Mouse (Mus musculus): ENCODE data around the gene Kat2b.
A peak's percentile ranks its signal among the peaks of the same experiment; 100 is the strongest.
"Not testable (repeated sequence)": the region's sequence is repeated elsewhere in the genome, so short reads cannot be mapped to it uniquely, and the experiment has no call there.

The Kat2b gene

GRCm38 (mm10) chr17:53566161-53566918, at the start of gene Kat2b:
Kat2b (plus strand) TSS chr17:53566861.
- DNase-seq (ENCODE audit: low read depth) = peak; percentile 61

DNA sequence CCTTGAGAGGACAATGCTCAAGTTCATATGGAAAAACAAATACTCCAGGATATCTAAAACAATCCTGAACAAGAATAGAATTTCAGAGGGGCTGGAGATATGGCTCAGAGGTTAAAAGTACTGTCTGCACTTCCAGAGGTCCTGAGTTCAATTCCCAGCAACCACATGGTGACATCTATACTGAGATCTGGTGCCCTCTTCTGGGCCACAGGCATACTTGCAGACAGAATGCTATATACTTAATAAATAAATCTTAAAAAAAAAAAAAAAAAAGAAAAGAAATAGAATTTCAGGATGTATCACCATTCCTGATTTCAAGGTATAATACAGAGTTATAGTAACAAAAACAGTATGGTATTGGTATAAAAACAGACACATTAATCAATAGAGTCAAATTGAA, 47.3 kb upstream of the Kat2b start:
- DNase-seq (ENCODE audit: low read depth) = no peak

GRCm38 (mm10) chr17:53520509-53520908, 46.2 kb upstream of the Kat2b start:
- DNase-seq (ENCODE audit: low read depth) = no peak

DNA sequence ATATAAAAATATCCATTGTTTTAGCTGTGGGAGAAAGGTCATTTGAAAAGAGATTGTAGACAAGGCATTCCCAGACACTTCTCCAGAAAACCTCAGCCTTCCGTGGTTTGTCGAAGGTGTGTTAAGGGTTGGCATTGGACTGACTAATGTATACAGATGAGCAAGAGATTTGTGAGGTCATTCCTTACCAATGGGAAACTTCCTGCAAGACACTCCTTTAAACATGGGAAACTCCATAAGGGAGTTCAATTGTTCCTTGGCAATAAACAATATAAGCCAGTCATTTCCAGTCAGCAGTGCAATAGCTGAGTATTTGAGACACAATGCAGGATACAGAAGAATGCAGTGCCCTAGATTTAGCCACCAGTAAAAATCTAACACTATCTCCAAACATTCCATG, 38.6 kb upstream of the Kat2b start:
- no peak for DNase-seq (ENCODE audit: low read depth)

DNA sequence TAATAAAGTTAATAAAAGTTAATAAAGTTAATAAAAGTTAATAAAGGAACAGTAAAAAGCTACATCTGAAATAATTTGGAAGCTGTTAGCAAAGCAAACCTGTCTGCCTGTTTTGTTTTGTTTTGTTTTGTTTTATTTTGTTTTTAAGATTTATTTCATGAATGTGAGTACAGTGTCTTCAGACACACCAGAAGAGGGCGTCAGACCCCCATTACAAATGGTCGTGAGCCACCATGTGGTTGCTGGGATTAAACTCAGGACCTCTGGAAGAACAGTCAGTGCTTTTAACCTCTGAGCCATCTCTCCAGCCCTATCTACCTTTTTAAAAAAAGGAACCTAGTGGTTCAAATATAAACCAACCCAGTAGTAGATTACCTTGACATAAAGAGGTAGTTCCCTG, 35.5 kb upstream of the Kat2b start:
- DNase-seq (ENCODE audit: low read depth) = peak; percentile 28

- peak; percentile 59 for DNase-seq (ENCODE audit: low read depth)
These were observed 34.2 kb upstream of the Kat2b start for GRCm38 (mm10) chr17:53532425-53532824.

GRCm38 (mm10) chr17:53539351-53539750, 27.3 kb upstream of the Kat2b start, which contains the start of gene Pp2d1:
Pp2d1 (minus strand) TSS chr17:53539451.
- not testable (repeated sequence) for DNase-seq (ENCODE audit: low read depth)

DNA sequence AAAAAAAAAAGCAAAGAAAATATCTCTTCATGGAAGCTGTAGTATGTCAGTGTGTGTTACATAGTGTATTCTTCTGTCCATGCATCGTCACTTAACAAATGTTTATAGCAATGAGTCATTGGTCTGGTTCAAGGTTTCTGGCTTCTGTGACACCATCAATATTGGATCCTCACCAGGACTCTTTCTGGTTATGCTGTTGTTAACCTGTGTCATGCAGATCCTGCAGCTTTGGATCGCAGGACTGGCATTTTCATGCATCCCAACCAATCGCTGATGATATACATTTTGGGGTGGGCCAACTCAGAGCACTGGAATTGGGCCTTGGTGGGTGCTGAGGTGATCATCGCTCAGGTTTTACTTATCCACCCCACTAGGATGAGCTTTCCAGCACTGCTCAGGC, 24.1 kb upstream of the Kat2b start:
- DNase-seq (ENCODE audit: low read depth) = no peak

- peak; percentile 67 for DNase-seq (ENCODE audit: low read depth)
These were observed 22.9 kb upstream of the Kat2b start for GRCm38 (mm10) chr17:53543591-53544324.

GRCm38 (mm10) chr17:53551306-53552299, 15.1 kb upstream of the Kat2b start:
- no peak for DNase-seq (ENCODE audit: low read depth)

DNA sequence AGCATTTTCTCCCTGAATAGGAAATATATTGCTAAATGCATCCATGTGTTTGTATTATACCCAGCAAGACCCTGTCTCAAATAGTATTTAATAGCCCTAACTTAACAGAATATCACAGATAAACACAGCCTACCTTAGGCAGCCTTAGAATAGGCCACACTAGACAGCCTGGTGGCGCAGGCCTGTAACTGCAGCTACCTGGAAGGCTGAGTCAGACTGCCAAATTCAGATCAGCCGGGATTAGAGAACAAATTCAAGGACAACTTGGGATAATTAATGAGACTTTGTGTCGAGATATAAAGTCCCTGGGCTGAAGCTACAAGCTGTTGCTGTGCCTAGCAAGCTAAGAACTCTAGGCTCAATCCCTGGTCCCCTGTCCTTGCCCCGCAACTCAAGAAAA, 12.6 kb upstream of the Kat2b start:
- no peak for DNase-seq (ENCODE audit: low read depth)

DNA sequence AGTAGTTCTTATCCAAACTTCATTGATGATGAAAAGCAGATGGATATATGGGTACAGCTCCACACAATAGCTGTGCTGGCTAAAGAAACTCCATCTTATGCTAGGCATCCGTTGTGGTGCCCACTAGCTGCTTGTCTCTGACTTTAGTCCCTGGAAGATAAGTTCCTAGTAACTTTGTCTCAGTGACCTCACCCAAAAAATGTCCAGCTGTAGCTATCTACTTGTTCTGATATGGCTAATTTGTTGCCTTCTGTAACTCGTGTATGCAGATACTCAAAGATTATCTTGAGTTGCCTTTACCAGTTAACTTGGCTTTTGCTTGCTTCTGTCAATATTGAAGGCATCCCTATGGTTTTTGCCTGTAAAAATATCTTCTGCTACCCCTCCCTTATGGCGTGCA, 11.8 kb upstream of the Kat2b start:
- DNase-seq (ENCODE audit: low read depth) = no peak

- DNase-seq (ENCODE audit: low read depth) = no peak
These were observed 9.2 kb upstream of the Kat2b start for GRCm38 (mm10) chr17:53557443-53557842.

DNA sequence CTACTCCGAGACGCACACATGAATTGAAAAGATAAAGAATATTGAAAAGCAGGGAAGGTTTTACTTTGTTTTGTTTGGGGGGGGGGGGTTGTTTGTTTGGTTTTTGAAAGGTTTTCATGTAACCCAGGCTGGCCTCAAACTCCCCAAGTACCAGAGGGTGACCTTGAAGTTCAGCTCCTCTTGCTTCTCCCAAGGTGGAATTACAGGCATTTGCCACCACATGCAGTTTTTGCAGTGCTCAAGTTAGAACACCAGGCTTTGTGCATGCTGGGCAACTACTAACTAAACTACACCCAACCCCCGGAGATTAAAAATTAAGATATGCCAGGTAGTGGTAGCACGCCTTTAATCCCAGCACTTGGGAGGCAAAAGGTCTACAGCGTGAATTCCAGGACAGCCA, 7.0 kb upstream of the Kat2b start:
- no peak for DNase-seq (ENCODE audit: low read depth)

- DNase-seq (ENCODE audit: low read depth) = no peak
These were observed 5.1 kb upstream of the Kat2b start for GRCm38 (mm10) chr17:53561458-53562029.

DNA sequence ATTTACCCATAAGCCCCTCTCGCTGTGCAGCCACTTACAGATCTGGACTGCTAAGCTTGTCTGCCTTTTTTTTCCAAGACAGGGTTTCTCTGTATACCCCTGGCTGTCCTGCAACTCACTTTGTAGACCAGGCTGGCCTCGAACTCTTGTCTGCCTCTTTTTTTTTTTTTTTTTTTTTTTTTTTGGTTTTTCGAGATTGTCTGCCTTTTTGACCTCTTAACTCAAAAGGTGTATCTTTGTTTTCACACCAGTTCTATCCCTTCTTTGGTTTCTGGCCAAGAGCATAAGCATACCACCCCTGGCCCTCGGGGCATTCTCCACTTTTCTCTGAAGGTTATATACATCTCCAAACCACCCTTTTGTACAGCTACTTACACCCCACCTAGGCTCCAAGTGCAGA, 1.8 kb upstream of the Kat2b start:
- no peak for DNase-seq (ENCODE audit: low read depth)

GRCm38 (mm10) chr17:53566919-53567345, 271 bp downstream of the Kat2b start:
- DNase-seq (ENCODE audit: low read depth) = peak; percentile 84

GRCm38 (mm10) chr17:53567346-53568101, 863 bp downstream of the Kat2b start:
- peak; percentile 74 for DNase-seq (ENCODE audit: low read depth)

DNA sequence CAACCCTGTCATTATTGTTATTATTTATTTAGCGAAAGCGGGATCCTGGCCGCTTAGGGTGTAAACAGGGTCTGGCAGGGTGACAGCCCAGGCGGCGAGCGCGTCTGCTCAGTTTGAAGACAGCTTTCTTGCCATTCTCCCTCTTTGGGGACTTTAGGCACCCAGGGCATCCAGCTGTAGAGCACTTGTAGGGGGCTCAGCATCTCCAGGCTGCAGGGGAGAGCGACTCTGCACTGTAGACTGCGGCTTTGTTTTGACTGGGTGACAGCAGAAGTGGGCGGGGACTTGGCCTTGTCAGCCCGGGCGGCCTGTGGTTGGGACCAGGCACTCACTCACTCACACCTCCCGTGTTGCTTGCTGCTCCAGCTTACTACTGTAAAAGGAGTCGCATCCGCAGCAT, 1.5 kb downstream of the Kat2b start:
- peak; percentile 75 for DNase-seq (ENCODE audit: low read depth)

- DNase-seq (ENCODE audit: low read depth) = no peak
These were observed 2.2 kb downstream of the Kat2b start for GRCm38 (mm10) chr17:53568734-53569386.
